Mouse (Mus musculus): ENCODE data around the gene Stra6.

- TF ChIP-seq CTCF (IDR thresholded peaks at IDR 0.05; ENCODE audit: extremely low read depth, insufficient read depth, insufficient read length, insufficient replicate concordance) (no peak), POLR2A (IDR thresholded peaks at IDR 0.05; ENCODE audit: low read depth, low read length) (no peak)
Observed at GRCm38 (mm10) chr9:58103647-58104046, 40.1 kb downstream of the Stra6 start.

Data from spleen, adult 2 months (tissue).